Mouse (Mus musculus) brain, embryonic 18.5 days (tissue): Measurements from ENCODE around the gene E2f7.
"Not testable (repeated sequence)": the region's sequence is repeated elsewhere in the genome, so short reads cannot be mapped to it uniquely, and the experiment has no call there.

ENCODE experiments used
- DNase-seq: peaks from one replicate; pipeline ENCODE4 v3.0.0-alpha.2; 2012; ENCODE audit warnings: low read depth, low spot score

The E2f7 gene

GRCm38 (mm10) chr10:110744686-110745639 lies at the start of gene E2f7:
Gene E2f7, plus strand, starts transcription at chr10:110745439.
- peak; percentile 82 for DNase-seq

- DNase-seq, result no peak
These were observed 44.0 kb upstream of the E2f7 start for GRCm38 (mm10) chr10:110701276-110701675.

- DNase-seq, result no peak
These were observed 39.6 kb upstream of the E2f7 start for GRCm38 (mm10) chr10:110705672-110706071.

GRCm38 (mm10) chr10:110707390-110708113 lies 37.7 kb upstream of the E2f7 start:
- peak; percentile 22 for DNase-seq

GRCm38 (mm10) chr10:110716887-110717286 lies 28.4 kb upstream of the E2f7 start:
- DNase-seq, result no peak

GRCm38 (mm10) chr10:110726431-110726830 lies 18.8 kb upstream of the E2f7 start:
- no peak for DNase-seq

GRCm38 (mm10) chr10:110727816-110728215 lies 17.4 kb upstream of the E2f7 start:
- no peak for DNase-seq

GRCm38 (mm10) chr10:110733343-110733742 lies 11.9 kb upstream of the E2f7 start:
- no peak for DNase-seq

- DNase-seq, result no peak
These were observed 1.5 kb upstream of the E2f7 start for GRCm38 (mm10) chr10:110743701-110744100.

- no peak for DNase-seq
These were observed 1.1 kb upstream of the E2f7 start for GRCm38 (mm10) chr10:110744120-110744519.

GRCm38 (mm10) chr10:110745640-110746032 lies 397 bp downstream of the E2f7 start:
- DNase-seq, result no peak

GRCm38 (mm10) chr10:110749081-110749480 lies 3.8 kb downstream of the E2f7 start:
- no peak for DNase-seq

GRCm38 (mm10) chr10:110749510-110750305 lies 4.5 kb downstream of the E2f7 start:
- DNase-seq, result no peak

GRCm38 (mm10) chr10:110752849-110753248 lies 7.6 kb downstream of the E2f7 start:
- DNase-seq, result no peak

- DNase-seq, result no peak
These were observed 10.3 kb downstream of the E2f7 start for GRCm38 (mm10) chr10:110755556-110755955.

- no peak for DNase-seq
These were observed 11.1 kb downstream of the E2f7 start for GRCm38 (mm10) chr10:110756271-110756793.

GRCm38 (mm10) chr10:110760552-110760951 lies 15.3 kb downstream of the E2f7 start:
- DNase-seq, result not testable (repeated sequence)

GRCm38 (mm10) chr10:110762134-110762884 lies 17.1 kb downstream of the E2f7 start:
- no peak for DNase-seq

- no peak for DNase-seq
These were observed 18.2 kb downstream of the E2f7 start for GRCm38 (mm10) chr10:110763416-110763815.

GRCm38 (mm10) chr10:110769538-110769937 lies 24.3 kb downstream of the E2f7 start:
- no peak for DNase-seq

GRCm38 (mm10) chr10:110773201-110773600 lies 28.0 kb downstream of the E2f7 start:
- DNase-seq, result no peak
